Comparison of ENCODE assay signal across 19 mouse cellular contexts in genomic region chr12:76310007-76310406, GRCm38 (mm10). TPM values are rescaled to one million over a fixed set of nuclear protein-coding genes. Genes with fewer than 3 reads are reported as not detected.
DNase-seq lines count a peak whose midpoint lies in the region; ATAC-seq and TF ChIP-seq lines count a peak whose summit lies in the region.
"Had no signal": no experiment of that assay in that cellular context is flagged by ENCODE, and none has a peak within 500 bp of the region (broad histone marks: within the 10 kb centered on the region; RNA-seq: fewer than 3 reads in every experiment).

No protein-coding gene starts in this region.

- ATAC-seq in lung, embryonic 14.5 days (ENCODE audit: insufficient read depth), result no peak
- 0 out of 2 replicates have a peak, but pooled peaks have one; percentile 38 for ATAC-seq in liver, embryonic 12.5 days
- ATAC-seq in inflammation-experienced regulatory T-cells, adult 6 months, result no peak
- ATAC-seq: CD4-positive, CD25-positive, alpha-beta regulatory T cell, adult 4 months; forebrain, embryonic 14.5 days had no signal

- no peak overlapping the region for H3K27ac ChIP-seq in lung, embryonic 14.5 days (ENCODE audit: low read depth)
- peak overlapping the region; percentile 18; the same call in 1 of the 2 replicates for H3K27ac ChIP-seq in liver, embryonic 12.5 days
- H3K27ac ChIP-seq in forebrain, embryonic 10.5 days, result no peak overlapping the region
- H3K27ac ChIP-seq: limb, embryonic 13.5 days; neural tube, embryonic 12.5 days had no signal

- 73% methylated on average over 6 of the region's 6 CpGs for WGBS in lung, embryonic 14.5 days
- 38% methylated on average over 6 of the region's 6 CpGs for WGBS in lung, adult 2 months
- WGBS in liver, embryonic 12.5 days (ENCODE audit: insufficient replicate concordance), result 37% methylated on average over 6 of the region's 6 CpGs
- WGBS in forebrain, embryonic 10.5 days, result 92% methylated on average over 6 of the region's 6 CpGs

- H3K27me3 ChIP-seq in lung, embryonic 14.5 days (ENCODE audit: insufficient read depth, low read length), result no peaks in the 10 kb centered on the region
- H3K27me3 ChIP-seq in liver, embryonic 12.5 days (replicated peaks), result no peaks in the 10 kb centered on the region
- H3K27me3 ChIP-seq in forebrain, embryonic 10.5 days (ENCODE audit: poor library complexity, severe bottlenecking), result no peaks in the 10 kb centered on the region
- H3K27me3 ChIP-seq: limb, embryonic 13.5 days; neural tube, embryonic 12.5 days had no signal

- no peak for TF ChIP-seq CTCF in lung, embryonic 14.5 days (IDR thresholded peaks at IDR 0.05; ENCODE audit: low read depth)
- no peak for TF ChIP-seq CTCF in lung, adult 2 months (IDR thresholded peaks at IDR 0.05; ENCODE audit: insufficient read depth, low read length)

- H3K9ac ChIP-seq in lung, embryonic 14.5 days, result no peak overlapping the region
- H3K9ac ChIP-seq in liver, embryonic 12.5 days, result no peak overlapping the region
- H3K9ac ChIP-seq: limb, embryonic 13.5 days; neural tube, embryonic 12.5 days had no signal

- DNase-seq in heart, adult 11 months, result peak; percentile 94
- DNase-seq in heart, postnatal 10 days, result no peak
- DNase-seq in lung, embryonic 14.5 days, result peak; percentile 35
- DNase-seq in lung, adult 2 months, result no peak
- DNase-seq in lung, postnatal 14 days, result peak; percentile 32
- DNase-seq in forebrain, embryonic 10.5 days (ENCODE audit: extremely low spot score, low spot score), result no peak
- DNase-seq: cerebellum, adult 11 months; cerebellum, postnatal 14 days; gastrocnemius, postnatal 36 days; kidney, adult 18-20 months; kidney, postnatal 25 days; thymus, postnatal 36 days had no signal

- peaks cover 5% of the 10 kb centered on the region; the same call in 1 of the 2 replicates for H3K4me1 ChIP-seq in lung, embryonic 14.5 days (ENCODE audit: insufficient read depth)
- H3K4me1 ChIP-seq in lung, adult 2 months (ENCODE audit: control insufficient read depth, insufficient read depth, low read length), result peaks cover 6% of the 10 kb centered on the region
- peaks cover 21% of the 10 kb centered on the region; the same call in 1 of the 2 replicates for H3K4me1 ChIP-seq in liver, embryonic 12.5 days
- peaks cover 8% of the 10 kb centered on the region; the same call in 1 of the 2 replicates for H3K4me1 ChIP-seq in forebrain, embryonic 10.5 days

- intact Hi-C loops in heart, postnatal 10 days (cut with DNase I), result no loop called here

- peaks cover 64% of the 10 kb centered on the region for H3K36me3 ChIP-seq in lung, embryonic 14.5 days (ENCODE audit: insufficient read depth)
- H3K36me3 ChIP-seq in liver, embryonic 12.5 days, result peaks cover 99% of the 10 kb centered on the region
- H3K36me3 ChIP-seq in forebrain, embryonic 10.5 days (replicated peaks), result peaks cover 92% of the 10 kb centered on the region

- no peak for TF ChIP-seq POLR2A in lung, adult 2 months (IDR thresholded peaks at IDR 0.05; ENCODE audit: borderline replicate concordance, extremely low read depth, low read depth, low read length)

- H3K4me3 ChIP-seq in lung, embryonic 14.5 days (ENCODE audit: low read depth, low read length), result no peak overlapping the region
- no peak overlapping the region for H3K4me3 ChIP-seq in lung, adult 2 months (replicated peaks; ENCODE audit: extremely low read depth, low read depth, low read length)
- H3K4me3 ChIP-seq in liver, embryonic 12.5 days, result no peak overlapping the region
- H3K4me3 ChIP-seq in forebrain, embryonic 10.5 days, result no peak overlapping the region
- H3K4me3 ChIP-seq: limb, embryonic 13.5 days; neural tube, embryonic 12.5 days had no signal

- H3K4me2 ChIP-seq in lung, embryonic 14.5 days, result no peak overlapping the region
- no peak overlapping the region for H3K4me2 ChIP-seq in liver, embryonic 12.5 days
- H3K4me2 ChIP-seq: limb, embryonic 13.5 days; neural tube, embryonic 12.5 days had no signal

- H3K9me3 ChIP-seq in lung, embryonic 14.5 days (ENCODE audit: low read depth, low read length), result no peaks in the 10 kb centered on the region
- H3K9me3 ChIP-seq in liver, embryonic 12.5 days (replicated peaks), result no peaks in the 10 kb centered on the region
- H3K9me3 ChIP-seq in forebrain, embryonic 10.5 days, result no peaks in the 10 kb centered on the region
- H3K9me3 ChIP-seq: G1E; limb, embryonic 13.5 days; neural tube, embryonic 12.5 days had no signal

RNA-seq across cellular contexts. Expression of gene Akap5, which starts 14.7 kb away (rescaled TPM):
- total RNA-seq in heart, postnatal 10 days (2021), result 1 to 10 TPM; 3.7 to 7.2 TPM
- polyA plus RNA-seq in lung, embryonic 14.5 days (2014; fragmentation: Nextera tagmentation; extraction: Ambion mirVana), result 24.2 and 25.7 TPM in 2 replicates
- polyA plus RNA-seq in lung, adult 2 months (2012; rRNA removed), result 31.6 and 72.3 TPM in 2 replicates
- 0.98 and 1.0 TPM in 2 replicates for polyA plus RNA-seq in liver, embryonic 12.5 days (2016; fragmentation: Nextera tagmentation; extraction: Ambion mirVana)
- 1 to 10 TPM; 1.6 to 4.6 (median 3.1) TPM for polyA plus RNA-seq in inflammation-experienced regulatory T-cells, adult 6 months (2017; shearing (Covaris generic))
- polyA plus RNA-seq in forebrain, embryonic 10.5 days (2016; fragmentation: Nextera tagmentation; extraction: Ambion mirVana), result 2.6 and 3.1 TPM in 2 replicates

RNA-seq across cellular contexts. Expression of gene Mthfd1, which starts 54.9 kb away (rescaled TPM):
- 10 to 100 TPM; 29.9 to 31.1 TPM for total RNA-seq in heart, postnatal 10 days (2021)
- polyA plus RNA-seq in lung, embryonic 14.5 days (2014; fragmentation: Nextera tagmentation; extraction: Ambion mirVana), result 99.8 and 104 TPM in 2 replicates
- 69.8 and 96.2 TPM in 2 replicates for polyA plus RNA-seq in lung, adult 2 months (2012; rRNA removed)
- 135 and 142 TPM in 2 replicates for polyA plus RNA-seq in liver, embryonic 12.5 days (2016; fragmentation: Nextera tagmentation; extraction: Ambion mirVana)
- polyA plus RNA-seq in inflammation-experienced regulatory T-cells, adult 6 months (2017; shearing (Covaris generic)), result 10 to 100 TPM; 25.9 to 29.2 (median 29.0) TPM
- polyA plus RNA-seq in forebrain, embryonic 10.5 days (2016; fragmentation: Nextera tagmentation; extraction: Ambion mirVana), result 108 and 110 TPM in 2 replicates

RNA-seq across cellular contexts. Expression of gene Zbtb25, which starts 59.4 kb away (rescaled TPM):
- 10 to 100 TPM in 1 of 2 experiments, 1 to 10 TPM in 1; 8.5 to 12.2 TPM for total RNA-seq in heart, postnatal 10 days (2021)
- polyA plus RNA-seq in lung, embryonic 14.5 days (2014; fragmentation: Nextera tagmentation; extraction: Ambion mirVana), result 18.4 and 19.4 TPM in 2 replicates
- 6.4 and 6.8 TPM in 2 replicates for polyA plus RNA-seq in lung, adult 2 months (2012; rRNA removed)
- 10.3 and 10.8 TPM in 2 replicates for polyA plus RNA-seq in liver, embryonic 12.5 days (2016; fragmentation: Nextera tagmentation; extraction: Ambion mirVana)
- polyA plus RNA-seq in inflammation-experienced regulatory T-cells, adult 6 months (2017; shearing (Covaris generic)), result 10 to 100 TPM in 2 of 3 experiments, 1 to 10 TPM in 1; 7.2 to 17.0 (median 16.5) TPM
- 18.6 and 20.1 TPM in 2 replicates for polyA plus RNA-seq in forebrain, embryonic 10.5 days (2016; fragmentation: Nextera tagmentation; extraction: Ambion mirVana)

Comparison
In these comparisons a context has a peak if more than half of its experiments do, and no peak if none do; other contexts are left out.
1. DNase-seq: peak in heart, adult 11 months (single experiment), lung, embryonic 14.5 days (single experiment) and lung, postnatal 14 days (single experiment); none in heart, postnatal 10 days (0 of 2), lung, adult 2 months (single experiment) and forebrain, embryonic 10.5 days (single experiment).